Mouse (Mus musculus): ENCODE data around the gene Ndufv3.

DNA sequence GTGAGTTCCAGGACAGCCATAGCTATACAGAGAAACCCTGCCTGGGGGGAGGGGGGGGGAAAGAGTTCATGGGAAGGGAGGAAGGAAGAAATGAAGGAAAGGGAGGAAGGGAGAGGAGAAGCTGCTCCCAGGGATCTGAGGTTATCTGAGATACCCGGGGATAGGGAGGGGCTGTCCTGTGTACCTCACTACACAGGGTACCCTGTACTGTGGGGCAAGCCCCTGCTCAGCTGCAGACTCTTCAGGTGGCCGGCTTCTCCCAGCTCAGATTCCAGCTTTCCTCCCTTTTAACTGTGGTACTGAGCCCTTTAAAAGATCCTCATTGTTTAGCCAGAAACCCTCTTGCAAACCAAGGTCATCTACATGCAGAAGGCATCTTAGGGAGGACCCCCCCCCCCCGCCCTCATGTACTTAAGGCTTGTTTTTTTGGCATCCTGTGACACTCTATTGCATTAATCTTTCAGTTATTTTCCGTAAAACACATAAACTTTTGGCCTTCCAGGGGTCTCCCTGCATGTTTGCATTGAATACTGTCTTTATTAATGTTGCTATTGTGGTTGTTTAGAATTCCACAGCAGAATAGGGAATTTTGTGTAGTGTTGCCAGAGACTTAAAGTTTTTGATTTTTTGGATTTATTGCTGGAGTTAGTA is 21.0 kb downstream of the Ndufv3 start:
- TF ChIP-seq CTCF (IDR thresholded peaks at IDR 0.05; ENCODE audit: borderline replicate concordance, extremely low read depth, insufficient read depth, insufficient read length), result no peak
- TF ChIP-seq POLR2A (IDR thresholded peaks at IDR 0.05; ENCODE audit: borderline replicate concordance, extremely low read depth, insufficient read depth, insufficient read length, poor library complexity, severe bottlenecking), result no peak
